Mouse (Mus musculus): ENCODE data around the gene Atp11a. TPM values are rescaled to one million over a fixed set of nuclear protein-coding genes. Genes with fewer than 3 reads are reported as not detected.
A peak's percentile ranks its signal among the peaks of the same experiment; 100 is the strongest.

The Atp11a gene
- polyA plus RNA-seq (2016; fragmentation: Nextera tagmentation; extraction: Ambion mirVana) = 6.4 and 7.3 TPM in 2 replicates

GRCm38 (mm10) chr8:12756391-12757157 lies at the start of gene Atp11a:
Atp11a (plus strand) TSS chr8:12757014.
- H3K9me3 ChIP-seq (replicated peaks) = no peaks in the 10 kb centered on the region
- peaks cover 31% of the 10 kb centered on the region for H3K27me3 ChIP-seq (ENCODE audit: low read depth, poor library complexity, severe bottlenecking)
- 5% methylated on average over 46 of the region's 62 CpGs for WGBS
- H3K4me3 ChIP-seq = peak within 1 kb of the TSS; percentile 85
- no peaks in the 10 kb centered on the region for H3K36me3 ChIP-seq
- H3K27ac ChIP-seq (replicated peaks) = peak within 1 kb of the TSS; percentile 86
- peak; percentile 62 for DNase-seq (ENCODE audit: low spot score)
- H3K4me1 ChIP-seq = peaks cover 29% of the 10 kb centered on the region

DNA sequence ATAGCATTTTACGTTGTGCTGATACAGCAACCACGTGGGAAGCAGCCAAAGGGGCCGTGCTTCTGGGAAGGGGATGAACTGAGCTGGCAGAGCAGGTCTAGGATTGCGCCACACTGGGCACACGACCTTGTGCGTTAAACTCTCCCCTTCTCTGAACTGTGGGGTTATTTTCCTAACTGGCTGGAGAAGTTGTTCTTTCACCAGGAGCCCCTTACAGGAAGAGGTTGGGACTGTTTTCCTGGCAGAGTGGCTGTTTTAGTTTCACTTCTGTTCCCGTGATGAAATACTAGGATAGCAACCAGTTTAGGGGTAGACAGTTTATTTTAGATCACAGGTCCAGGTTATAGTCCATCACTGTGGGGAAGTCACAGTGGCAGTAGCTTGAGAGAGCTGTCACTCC lies 45.2 kb upstream of the Atp11a start:
- Histone ChIP-seq H3K9me3 (replicated peaks) (no peaks in the 10 kb centered on the region), H3K27ac (replicated peaks) (no peak overlapping the region), H3K36me3 (no peaks in the 10 kb centered on the region), H3K4me3 (no peak overlapping the region), H3K27me3 (ENCODE audit: low read depth, poor library complexity, severe bottlenecking) (no peaks in the 10 kb centered on the region), H3K4me1 (peaks cover 8% of the 10 kb centered on the region)
- 89% methylated on average over 7 of the region's 7 CpGs for WGBS
- no peak for DNase-seq (ENCODE audit: low spot score)

DNA sequence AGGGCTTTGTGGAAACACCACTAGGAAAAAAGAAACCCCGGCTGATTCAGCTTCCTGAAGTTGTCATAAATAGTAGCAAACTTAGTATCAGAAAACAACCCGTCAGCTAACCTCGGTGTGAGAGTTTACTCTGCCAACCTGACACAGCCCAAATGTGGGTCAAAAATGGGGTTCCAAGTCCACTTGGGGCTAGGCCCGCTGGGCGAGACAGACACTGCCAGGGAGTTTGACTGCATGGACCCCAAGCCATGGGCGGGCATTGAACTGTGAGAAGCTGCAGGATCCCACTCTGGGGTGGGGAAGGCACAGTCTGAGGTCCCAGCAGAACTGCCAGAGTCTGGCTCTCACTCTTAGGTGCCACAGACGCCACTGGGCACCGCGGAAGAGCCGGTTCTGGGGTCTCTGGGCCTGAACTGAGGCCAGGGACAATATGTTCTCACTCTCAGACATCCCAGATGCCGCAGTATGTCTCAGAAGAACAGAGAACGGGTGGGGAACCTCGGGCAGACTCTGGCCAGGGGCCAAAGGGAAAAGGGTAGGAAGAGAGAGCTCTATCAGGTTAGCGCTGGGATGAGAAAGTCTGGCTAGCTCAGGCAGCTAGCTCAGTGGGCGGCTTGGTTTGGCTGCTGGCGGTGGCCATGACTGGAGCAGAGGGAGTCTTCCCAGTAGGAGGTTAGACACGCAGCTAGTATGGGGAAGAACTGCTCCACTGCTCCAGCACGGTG lies 40.8 kb upstream of the Atp11a start:
- no peak for DNase-seq (ENCODE audit: low spot score)
- 90% methylated on average over 18 of the region's 18 CpGs for WGBS
- Histone ChIP-seq H3K4me3 (no peak overlapping the region), H3K4me1 (peaks cover 29% of the 10 kb centered on the region), H3K36me3 (no peaks in the 10 kb centered on the region), H3K27ac (replicated peaks) (no peak overlapping the region), H3K27me3 (ENCODE audit: low read depth, poor library complexity, severe bottlenecking) (no peaks in the 10 kb centered on the region), H3K9me3 (replicated peaks) (no peaks in the 10 kb centered on the region)

GRCm38 (mm10) chr8:12719091-12719490 lies 37.7 kb upstream of the Atp11a start:
- Histone ChIP-seq H3K4me3 (no peak overlapping the region), H3K4me1 (peaks cover 32% of the 10 kb centered on the region), H3K27ac (replicated peaks) (no peak overlapping the region), H3K36me3 (no peaks in the 10 kb centered on the region), H3K9me3 (replicated peaks) (no peaks in the 10 kb centered on the region), H3K27me3 (ENCODE audit: low read depth, poor library complexity, severe bottlenecking) (no peaks in the 10 kb centered on the region)
- no peak for DNase-seq (ENCODE audit: low spot score)
- 66% methylated on average over 9 of the region's 9 CpGs for WGBS

DNA sequence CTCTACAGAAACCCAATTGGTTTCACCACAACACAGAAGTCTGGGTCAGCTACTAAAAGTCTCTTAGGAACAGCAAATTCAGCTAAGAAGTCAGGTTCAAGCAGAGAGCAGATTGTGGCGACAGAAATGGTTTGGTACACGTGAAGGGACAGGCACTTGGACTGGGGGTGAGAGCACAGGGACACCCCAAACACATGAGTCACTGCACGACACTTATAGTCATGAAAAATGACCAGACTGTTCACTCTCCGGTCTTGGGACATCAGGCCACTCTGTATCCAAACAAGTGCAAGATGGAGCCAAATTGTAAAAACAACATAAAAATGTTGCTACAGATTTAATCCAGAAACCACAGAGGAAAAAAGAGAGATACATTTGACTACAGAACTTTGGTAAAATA lies 28.2 kb upstream of the Atp11a start:
- Histone ChIP-seq H3K36me3 (no peaks in the 10 kb centered on the region), H3K9me3 (replicated peaks) (no peaks in the 10 kb centered on the region), H3K4me3 (no peak overlapping the region), H3K27ac (replicated peaks) (no peak overlapping the region), H3K4me1 (peaks cover 14% of the 10 kb centered on the region), H3K27me3 (ENCODE audit: low read depth, poor library complexity, severe bottlenecking) (no peaks in the 10 kb centered on the region)
- 85% methylated on average over 4 of the region's 4 CpGs for WGBS
- DNase-seq (ENCODE audit: low spot score) = no peak

DNA sequence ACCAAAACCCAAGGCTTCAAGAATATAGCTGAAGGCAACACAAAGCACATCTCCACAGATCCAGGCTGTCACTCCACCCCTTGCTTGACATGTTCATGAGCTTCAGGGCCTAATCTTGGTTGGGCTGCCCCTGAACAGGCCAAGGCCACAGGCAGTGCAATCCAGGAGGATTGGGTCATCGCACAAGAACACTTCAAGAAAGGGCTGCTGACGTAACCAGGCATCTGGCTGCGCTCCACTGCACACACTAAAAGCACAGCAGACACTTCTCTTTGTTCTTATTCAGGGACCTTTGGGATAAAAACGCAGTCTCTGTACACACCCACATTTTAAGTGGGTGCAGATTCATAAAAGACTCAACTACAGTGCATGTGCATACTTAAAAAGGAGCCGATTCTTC lies 26.0 kb upstream of the Atp11a start:
- DNase-seq (ENCODE audit: low spot score) = peak; percentile 48
- Histone ChIP-seq H3K4me1 (peaks cover 28% of the 10 kb centered on the region), H3K9me3 (replicated peaks) (no peaks in the 10 kb centered on the region), H3K27me3 (ENCODE audit: low read depth, poor library complexity, severe bottlenecking) (no peaks in the 10 kb centered on the region), H3K36me3 (no peaks in the 10 kb centered on the region), H3K27ac (replicated peaks) (peak overlapping the region; percentile 55), H3K4me3 (no peak overlapping the region)
- WGBS = 43% methylated on average over 5 of the region's 5 CpGs

GRCm38 (mm10) chr8:12732431-12732830 lies 24.4 kb upstream of the Atp11a start:
- H3K9me3 ChIP-seq (replicated peaks) = no peaks in the 10 kb centered on the region
- no peaks in the 10 kb centered on the region for H3K27me3 ChIP-seq (ENCODE audit: low read depth, poor library complexity, severe bottlenecking)
- WGBS = 96% methylated on average over 6 of the region's 6 CpGs
- no peak overlapping the region for H3K4me3 ChIP-seq
- peaks cover 28% of the 10 kb centered on the region for H3K4me1 ChIP-seq
- H3K36me3 ChIP-seq = no peaks in the 10 kb centered on the region
- H3K27ac ChIP-seq (replicated peaks) = no peak overlapping the region
- no peak for DNase-seq (ENCODE audit: low spot score)

- no peak overlapping the region for H3K4me3 ChIP-seq
- H3K27me3 ChIP-seq (ENCODE audit: low read depth, poor library complexity, severe bottlenecking) = no peaks in the 10 kb centered on the region
- DNase-seq (ENCODE audit: low spot score) = no peak
- H3K36me3 ChIP-seq = no peaks in the 10 kb centered on the region
- WGBS = 92% methylated on average over 9 of the region's 9 CpGs
- H3K4me1 ChIP-seq = peaks cover 13% of the 10 kb centered on the region
- no peak overlapping the region for H3K27ac ChIP-seq (replicated peaks)
- no peaks in the 10 kb centered on the region for H3K9me3 ChIP-seq (replicated peaks)
Observed at GRCm38 (mm10) chr8:12739113-12739512, 17.7 kb upstream of the Atp11a start.

GRCm38 (mm10) chr8:12743390-12743789 lies 13.4 kb upstream of the Atp11a start:
- H3K4me3 ChIP-seq = no peak overlapping the region
- WGBS = 88% methylated on average over 4 of the region's 4 CpGs
- no peaks in the 10 kb centered on the region for H3K4me1 ChIP-seq
- no peaks in the 10 kb centered on the region for H3K27me3 ChIP-seq (ENCODE audit: low read depth, poor library complexity, severe bottlenecking)
- DNase-seq (ENCODE audit: low spot score) = no peak
- peaks cover 13% of the 10 kb centered on the region for H3K9me3 ChIP-seq (replicated peaks)
- H3K27ac ChIP-seq (replicated peaks) = no peak overlapping the region
- H3K36me3 ChIP-seq = no peaks in the 10 kb centered on the region

- H3K27ac ChIP-seq (replicated peaks) = no peak overlapping the region
- WGBS = 92% methylated on average over 3 of the region's 3 CpGs
- peaks cover 13% of the 10 kb centered on the region for H3K9me3 ChIP-seq (replicated peaks)
- H3K4me3 ChIP-seq = no peak overlapping the region
- DNase-seq (ENCODE audit: low spot score) = no peak
- H3K36me3 ChIP-seq = no peaks in the 10 kb centered on the region
- no peaks in the 10 kb centered on the region for H3K27me3 ChIP-seq (ENCODE audit: low read depth, poor library complexity, severe bottlenecking)
- H3K4me1 ChIP-seq = no peaks in the 10 kb centered on the region
Observed at GRCm38 (mm10) chr8:12748183-12748582, 8.6 kb upstream of the Atp11a start.

DNA sequence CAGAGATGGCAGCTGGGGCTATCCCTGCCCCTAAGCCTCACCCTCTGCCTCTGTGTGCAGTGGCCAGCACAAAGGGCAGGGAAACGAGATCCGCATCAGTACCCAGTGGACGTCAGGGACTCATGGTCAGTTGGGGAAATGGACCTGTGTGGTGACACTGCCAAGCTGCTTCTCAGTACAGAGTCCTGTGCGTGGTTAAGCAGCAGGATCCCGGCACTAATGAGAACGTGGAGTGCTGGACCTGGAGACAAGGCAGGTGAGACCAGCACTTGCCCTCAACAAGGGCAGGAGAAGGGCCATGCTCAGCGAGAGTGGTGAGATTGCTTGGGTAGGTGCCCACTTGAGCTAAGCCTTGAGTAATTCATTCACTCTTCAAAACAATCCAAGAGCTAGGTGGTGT lies 7.7 kb upstream of the Atp11a start:
- Histone ChIP-seq H3K27ac (replicated peaks) (no peak overlapping the region), H3K27me3 (ENCODE audit: low read depth, poor library complexity, severe bottlenecking) (no peaks in the 10 kb centered on the region), H3K36me3 (no peaks in the 10 kb centered on the region), H3K4me1 (no peaks in the 10 kb centered on the region), H3K9me3 (replicated peaks) (peaks cover 13% of the 10 kb centered on the region), H3K4me3 (no peak overlapping the region)
- DNase-seq (ENCODE audit: low spot score) = no peak
- WGBS = 87% methylated on average over 7 of the region's 7 CpGs

- no peaks in the 10 kb centered on the region for H3K36me3 ChIP-seq
- no peak overlapping the region for H3K4me3 ChIP-seq
- no peak overlapping the region for H3K27ac ChIP-seq (replicated peaks)
- H3K27me3 ChIP-seq (ENCODE audit: low read depth, poor library complexity, severe bottlenecking) = peaks cover 16% of the 10 kb centered on the region
- WGBS = 82% methylated on average over 6 of the region's 6 CpGs
- H3K9me3 ChIP-seq (replicated peaks) = no peaks in the 10 kb centered on the region
- H3K4me1 ChIP-seq = peaks cover 17% of the 10 kb centered on the region
- DNase-seq (ENCODE audit: low spot score) = no peak
Observed at GRCm38 (mm10) chr8:12753054-12753453, 3.8 kb upstream of the Atp11a start.

GRCm38 (mm10) chr8:12754115-12754514 lies 2.7 kb upstream of the Atp11a start:
- DNase-seq (ENCODE audit: low spot score) = no peak
- H3K27ac ChIP-seq (replicated peaks) = no peak overlapping the region
- H3K9me3 ChIP-seq (replicated peaks) = no peaks in the 10 kb centered on the region
- H3K4me1 ChIP-seq = peaks cover 25% of the 10 kb centered on the region
- peaks cover 26% of the 10 kb centered on the region for H3K27me3 ChIP-seq (ENCODE audit: low read depth, poor library complexity, severe bottlenecking)
- no peaks in the 10 kb centered on the region for H3K36me3 ChIP-seq
- no peak overlapping the region for H3K4me3 ChIP-seq
- WGBS = 86% methylated on average over 5 of the region's 5 CpGs

Data from midbrain, embryonic 10.5 days (tissue).